Mouse (Mus musculus) intestine, embryonic 15.5 days (tissue): Measurements from ENCODE around the gene Vps25. TPM values are rescaled to one million over a fixed set of nuclear protein-coding genes. Genes with fewer than 3 reads are reported as not detected.

ENCODE experiments used
- ATAC-seq: fragments of 200-750 bp; cut with Nextera tagmentation; 2 replicates; pipeline ENCODE4 v1.8.0; 2017; ENCODE audit warnings: moderate TSS enrichment, moderate library complexity
- H3K27ac ChIP-seq: fragments of 300-500 bp; sonication (generic); 2 replicates; pipeline ENCODE4 v1.5.1; 2015; ENCODE audit warnings: mild to moderate bottlenecking, inconsistent platforms
- H3K27me3 ChIP-seq: fragments of 300-500 bp; sonication (generic); replicated peaks from 2 replicates; pipeline ENCODE4 v1.6.1; 2015; ENCODE audit warnings: inconsistent platforms
- H3K36me3 ChIP-seq: fragments of 300-500 bp; sonication (generic); 2 replicates; pipeline ENCODE4 v1.6.1; 2015; ENCODE audit warnings: inconsistent platforms
- H3K4me1 ChIP-seq: fragments of 300-500 bp; sonication (generic); replicated peaks from 2 replicates; pipeline ENCODE4 v1.6.1; 2015; ENCODE audit warnings: inconsistent platforms
- H3K4me2 ChIP-seq: fragments of 300-500 bp; sonication (generic); replicated peaks from 2 replicates; pipeline ENCODE4 v1.6.1; 2015; ENCODE audit warnings: mild to moderate bottlenecking, inconsistent platforms
- H3K4me3 ChIP-seq: fragments of 300-500 bp; sonication (generic); replicated peaks from 2 replicates; pipeline ENCODE4 v1.5.1; 2015; ENCODE audit warnings: inconsistent platforms
- H3K9ac ChIP-seq: fragments of 300-500 bp; sonication (generic); 2 replicates; pipeline ENCODE4 v1.6.1; 2015; ENCODE audit warnings: inconsistent platforms
- H3K9me3 ChIP-seq: fragments of 300-500 bp; sonication (generic); 2 replicates; pipeline ENCODE4 v1.6.1; 2016; ENCODE audit warnings: inconsistent platforms
- WGBS: fragments of 180-500 bp; shearing (Covaris S2); methylation state at CpG from one replicate; pipeline ENCODE4 v1.1.7; 2015; 5-methylcytosine and 5-hydroxymethylcytosine counted together
- polyA plus RNA-seq: library from polyadenylated mRNA; unstranded; fragments of >200 nt; fragmentation: Nextera tagmentation; extraction: Ambion mirVana; gene quantifications from 2 replicates; pipeline ENCODE4 v1.2.1, GENCODE M21; 2015

Vps25 gene
- polyA plus RNA-seq, 1 experiment from 2014 or later = 135 TPM

- Histone ChIP-seq H3K4me2 (peak overlapping the region; percentile 87), H3K4me3 (peak overlapping the region; percentile 56), H3K27me3 (no peaks in the 10 kb centered on the region), H3K36me3 (no peaks in the 10 kb centered on the region), H3K27ac (0 out of 2 replicates have a peak overlapping the region, but pooled peaks have one; percentile 7), H3K4me1 (peaks cover 15% of the 10 kb centered on the region), H3K9me3 (no peaks in the 10 kb centered on the region), H3K9ac (no peak overlapping the region)
- ATAC-seq = no peak
- WGBS = 81% methylated on average over 6 of the region's 6 CpGs
Observed at GRCm38 (mm10) chr11:101247521-101248030, 5.9 kb upstream of the Vps25 start.

- Histone ChIP-seq H3K9me3 (no peaks in the 10 kb centered on the region), H3K36me3 (no peaks in the 10 kb centered on the region), H3K27ac (peak overlapping the region; percentile 38; the same call in 1 of the 2 replicates), H3K4me2 (peak overlapping the region; percentile 87), H3K9ac (no peak overlapping the region), H3K27me3 (no peaks in the 10 kb centered on the region), H3K4me1 (peaks cover 15% of the 10 kb centered on the region), H3K4me3 (no peak overlapping the region)
- 31% methylated on average over 14 of the region's 14 CpGs for WGBS
- 0 out of 2 replicates have a peak, but pooled peaks have one; percentile 13 for ATAC-seq
Observed at GRCm38 (mm10) chr11:101248258-101248994, 5.1 kb upstream of the Vps25 start.

- no peak for ATAC-seq
- Histone ChIP-seq H3K9ac (no peak overlapping the region), H3K4me1 (peaks cover 10% of the 10 kb centered on the region), H3K36me3 (peaks cover 1% of the 10 kb centered on the region; the same call in 1 of the 2 replicates), H3K4me3 (no peak overlapping the region), H3K27me3 (no peaks in the 10 kb centered on the region), H3K9me3 (no peaks in the 10 kb centered on the region), H3K4me2 (no peak overlapping the region), H3K27ac (no peak overlapping the region)
- WGBS = 68% methylated on average over 2 of the region's 2 CpGs
Observed at GRCm38 (mm10) chr11:101251031-101251430, 2.5 kb upstream of the Vps25 start.

- Histone ChIP-seq H3K4me3 (peak overlapping the region; percentile 92), H3K4me1 (peaks cover 7% of the 10 kb centered on the region), H3K36me3 (peaks cover 7% of the 10 kb centered on the region), H3K27ac (peak overlapping the region; percentile 95), H3K9me3 (no peaks in the 10 kb centered on the region), H3K27me3 (no peaks in the 10 kb centered on the region), H3K4me2 (peak overlapping the region; percentile 86), H3K9ac (peak overlapping the region; percentile 91)
- 4% methylated on average over 7 of the region's 7 CpGs for whole genome bisulfite sequencing
- no peak for ATAC-seq
Observed at GRCm38 (mm10) chr11:101252941-101253340, 566 bp upstream of the Vps25 start.

GRCm38 (mm10) chr11:101255826-101256775, 2.6 kb downstream of the Vps25 start:
- H3K9me3 ChIP-seq = no peaks in the 10 kb centered on the region
- H3K4me1 ChIP-seq = peaks cover 31% of the 10 kb centered on the region
- H3K27ac ChIP-seq = no peak overlapping the region
- H3K9ac ChIP-seq = no peak overlapping the region
- peaks cover 13% of the 10 kb centered on the region for H3K36me3 ChIP-seq
- no peak overlapping the region for H3K4me3 ChIP-seq
- WGBS = 86% methylated on average over 13 of the region's 13 CpGs
- no peaks in the 10 kb centered on the region for H3K27me3 ChIP-seq
- H3K4me2 ChIP-seq = no peak overlapping the region
- no peak for ATAC-seq

GRCm38 (mm10) chr11:101259261-101259712, 5.8 kb downstream of the Vps25 start:
- H3K4me1 ChIP-seq = peaks cover 44% of the 10 kb centered on the region
- WGBS = 11% methylated on average over 6 of the region's 6 CpGs
- no peaks in the 10 kb centered on the region for H3K9me3 ChIP-seq
- peak overlapping the region; percentile 3; the same call in 1 of the 2 replicates for H3K9ac ChIP-seq
- peak; percentile 57 for ATAC-seq
- peak overlapping the region; percentile 90 for H3K27ac ChIP-seq
- peak overlapping the region; percentile 72; the same call in 1 of the 2 replicates for H3K4me3 ChIP-seq
- peak overlapping the region; percentile 97 for H3K4me2 ChIP-seq
- peaks cover 13% of the 10 kb centered on the region for H3K36me3 ChIP-seq
- H3K27me3 ChIP-seq = peaks cover 7% of the 10 kb centered on the region; the same call in 1 of the 2 replicates

GRCm38 (mm10) chr11:101259948-101260825, 6.7 kb downstream of the Vps25 start, which contains the start of gene Wnk4:
TSS of gene Wnk4 (plus strand) at chr11:101260567.
- WGBS = under 1% methylated on average over 43 of the region's 43 CpGs
- peak within 1 kb of the TSS; percentile 81 for H3K9ac ChIP-seq
- ATAC-seq = peak; percentile 90
- peaks cover 7% of the 10 kb centered on the region; the same call in 1 of the 2 replicates for H3K27me3 ChIP-seq
- peak within 1 kb of the TSS; percentile 97 for H3K4me2 ChIP-seq
- H3K4me1 ChIP-seq = peaks cover 46% of the 10 kb centered on the region
- H3K4me3 ChIP-seq = peak within 1 kb of the TSS; percentile 72
- peak within 1 kb of the TSS; percentile 90 for H3K27ac ChIP-seq
- peaks cover 13% of the 10 kb centered on the region for H3K36me3 ChIP-seq
- no peaks in the 10 kb centered on the region for H3K9me3 ChIP-seq

- Histone ChIP-seq H3K4me2 (peak overlapping the region; percentile 97), H3K9ac (peak overlapping the region; percentile 81), H3K36me3 (peaks cover 13% of the 10 kb centered on the region), H3K27me3 (peaks cover 7% of the 10 kb centered on the region; the same call in 1 of the 2 replicates), H3K27ac (peak overlapping the region; percentile 90), H3K4me3 (peak overlapping the region; percentile 72), H3K9me3 (no peaks in the 10 kb centered on the region), H3K4me1 (peaks cover 49% of the 10 kb centered on the region)
- no peak for ATAC-seq
- under 1% methylated on average over 30 of the region's 30 CpGs for WGBS
Observed at GRCm38 (mm10) chr11:101260826-101261380, 7.4 kb downstream of the Vps25 start.

- Histone ChIP-seq H3K9me3 (no peaks in the 10 kb centered on the region), H3K36me3 (peaks cover 6% of the 10 kb centered on the region; the same call in 1 of the 2 replicates), H3K4me2 (peak overlapping the region; percentile 97), H3K27me3 (peaks cover 7% of the 10 kb centered on the region; the same call in 1 of the 2 replicates), H3K4me3 (peak overlapping the region; percentile 72), H3K9ac (peak overlapping the region; percentile 23), H3K27ac (no peak overlapping the region), H3K4me1 (peaks cover 49% of the 10 kb centered on the region)
- 8% methylated on average over 24 of the region's 24 CpGs for WGBS
- no peak for ATAC-seq
Observed at GRCm38 (mm10) chr11:101262272-101262967, 8.9 kb downstream of the Vps25 start.

GRCm38 (mm10) chr11:101263138-101263988, 9.9 kb downstream of the Vps25 start:
- peak overlapping the region; percentile 97; the same call in 1 of the 2 replicates for H3K4me2 ChIP-seq

More at GRCm38 (mm10) chr11:101263138-101263988, 9.9 kb downstream of the Vps25 start:
- H3K4me1 ChIP-seq = peaks cover 44% of the 10 kb centered on the region
- no peak overlapping the region for H3K4me3 ChIP-seq
- H3K36me3 ChIP-seq = peaks cover 1% of the 10 kb centered on the region; the same call in 1 of the 2 replicates
- peaks cover 7% of the 10 kb centered on the region; the same call in 1 of the 2 replicates for H3K27me3 ChIP-seq
- no peak for ATAC-seq
- WGBS = 31% methylated on average over 32 of the region's 32 CpGs
- no peak overlapping the region for H3K9ac ChIP-seq
- H3K9me3 ChIP-seq = no peaks in the 10 kb centered on the region
- H3K27ac ChIP-seq = no peak overlapping the region
